Comparison of ENCODE assay signal across 8 mouse cellular contexts in genomic region chr12:86803651-86804307, GRCm38 (mm10).
DNase-seq lines count a peak whose midpoint lies in the region; ATAC-seq and TF ChIP-seq lines count a peak whose summit lies in the region.

No protein-coding gene starts in this region.

- ATAC-seq in stomach, embryonic 16.5 days (ENCODE audit: insufficient read depth, low FRiP score) = no peak

- no peak for TF ChIP-seq POLR2A in thymus, adult 2 months (IDR thresholded peaks at IDR 0.05; ENCODE audit: control insufficient read depth, extremely low read depth, insufficient read depth, low read length, poor library complexity)

- WGBS in thymus, adult 2 months = 25% methylated on average over 6 of the region's 6 CpGs
- 54% methylated on average over 6 of the region's 6 CpGs for WGBS in limb, embryonic 10.5 days
- WGBS in stomach, embryonic 16.5 days = 41% methylated on average over 6 of the region's 6 CpGs

- H3K36me3 ChIP-seq in thymus, adult 2 months (ENCODE audit: control insufficient read depth, insufficient read depth, low read length) = no peaks in the 10 kb centered on the region
- H3K36me3 ChIP-seq in limb, embryonic 10.5 days = no peaks in the 10 kb centered on the region
- no peaks in the 10 kb centered on the region for H3K36me3 ChIP-seq in stomach, embryonic 16.5 days (ENCODE audit: control insufficient read depth, insufficient read depth, low read length)

- no peaks in the 10 kb centered on the region for H3K27me3 ChIP-seq in thymus, adult 2 months (ENCODE audit: control insufficient read depth, insufficient read depth, low read length)
- no peaks in the 10 kb centered on the region for H3K27me3 ChIP-seq in limb, embryonic 10.5 days (ENCODE audit: low read depth, poor library complexity, severe bottlenecking)
- H3K27me3 ChIP-seq in stomach, embryonic 16.5 days (ENCODE audit: control insufficient read depth, insufficient read depth, low read length) = no peaks in the 10 kb centered on the region

- H3K4me2 ChIP-seq in stomach, embryonic 16.5 days (ENCODE audit: low read depth, low read length) = no peak overlapping the region

- peak overlapping the region; percentile 29; the same call in 1 of the 2 replicates for H3K9ac ChIP-seq in stomach, embryonic 16.5 days (ENCODE audit: low read length)

- H3K4me1 ChIP-seq in thymus, adult 2 months (replicated peaks; ENCODE audit: control insufficient read depth, insufficient read depth, low read length) = peaks cover 79% of the 10 kb centered on the region
- H3K4me1 ChIP-seq in limb, embryonic 10.5 days = peaks cover 96% of the 10 kb centered on the region
- H3K4me1 ChIP-seq in stomach, embryonic 16.5 days (ENCODE audit: control insufficient read depth, insufficient read depth, low read length) = peaks cover 75% of the 10 kb centered on the region

- no peak overlapping the region for H3K27ac ChIP-seq in thymus, adult 2 months (ENCODE audit: control insufficient read depth, insufficient read depth, low read length)
- H3K27ac ChIP-seq in limb, embryonic 10.5 days = peak overlapping the region; percentile 94
- peak overlapping the region; percentile 85 for H3K27ac ChIP-seq in stomach, embryonic 16.5 days (ENCODE audit: low read length)

- DNase-seq in cerebellum, adult 11-12 months = peak; percentile 66
- DNase-seq in cerebellum, adult 11 months = no peak
- peak; percentile 63 for DNase-seq in thymus, postnatal 14 days
- DNase-seq in thymus, adult 2 months = no peak
- no peak for DNase-seq in limb, embryonic 10.5 days (ENCODE audit: low spot score)
- DNase-seq in adipocyte (ENCODE audit: low spot score) = no peak
- no peak for DNase-seq in adrenal gland, postnatal 25 days

- H3K4me3 ChIP-seq in thymus, adult 2 months (ENCODE audit: control insufficient read depth, insufficient read depth, low read length) = no peak overlapping the region
- no peak overlapping the region for H3K4me3 ChIP-seq in limb, embryonic 10.5 days
- no peak overlapping the region for H3K4me3 ChIP-seq in stomach, embryonic 16.5 days (replicated peaks; ENCODE audit: low read length)

- TF ChIP-seq CTCF in thymus, adult 2 months (IDR thresholded peaks at IDR 0.05; ENCODE audit: borderline replicate concordance, control insufficient read depth, extremely low read depth, insufficient read depth, low read length, poor library complexity) = no peak

- H3K9me3 ChIP-seq in limb, embryonic 10.5 days (replicated peaks) = no peaks in the 10 kb centered on the region
- H3K9me3 ChIP-seq in stomach, embryonic 16.5 days (replicated peaks; ENCODE audit: control insufficient read depth, low read length) = no peaks in the 10 kb centered on the region

Comparison
In these comparisons a context has a peak if more than half of its experiments do, and no peak if none do; other contexts are left out.
1. DNase-seq: peak in cerebellum, adult 11-12 months (single experiment) and thymus, postnatal 14 days (single experiment); none in cerebellum, adult 11 months (single experiment), thymus, adult 2 months (single experiment), limb, embryonic 10.5 days (single experiment), adipocyte (single experiment) and adrenal gland, postnatal 25 days (single experiment).